Mouse (Mus musculus): Measurements from ENCODE around the gene Phf20. TPM values are rescaled to one million over a fixed set of nuclear protein-coding genes. Genes with fewer than 3 reads are reported as not detected.

Phf20 gene
- total and polyA plus RNA-seq, 2 experiments from 2014 or later, result 10.6 to 30.4 TPM

- Histone ChIP-seq H3K9ac (replicated peaks; ENCODE audit: low read depth, low read length) (no peak overlapping the region), H3K27ac (ENCODE audit: low read depth) (no peak overlapping the region), H3K4me1 (ENCODE audit: control insufficient read depth, insufficient read depth) (no peaks in the 10 kb centered on the region), H3K36me3 (replicated peaks; ENCODE audit: control insufficient read depth, insufficient read depth, low read length) (no peaks in the 10 kb centered on the region), H3K9me3 (replicated peaks; ENCODE audit: control insufficient read depth, low read length) (no peaks in the 10 kb centered on the region), H3K27me3 (ENCODE audit: control insufficient read depth, insufficient read depth, low read length) (no peaks in the 10 kb centered on the region), H3K4me2 (ENCODE audit: low read depth, low read length) (no peak overlapping the region), H3K4me3 (ENCODE audit: low read depth, low read length) (no peak overlapping the region)
- no peak for DNase-seq (ENCODE audit: low spot score)
- 60% methylated on average over 7 of the region's 7 CpGs for WGBS
- TF ChIP-seq EP300 (IDR thresholded peaks at IDR 0.05; ENCODE audit: low read depth) (no peak), CTCF (IDR thresholded peaks at IDR 0.05; ENCODE audit: low read depth) (no peak)
- no peak for ATAC-seq (ENCODE audit: insufficient read depth, low read depth)
These were observed 135.2 kb downstream of the Phf20 start for GRCm38 (mm10) chr2:156331446-156331965.

GRCm38 (mm10) chr2:156340078-156340477, 143.8 kb downstream of the Phf20 start:
- ATAC-seq (ENCODE audit: insufficient read depth, low read depth) (no peak), DNase-seq (ENCODE audit: low spot score) (no peak)
- Histone ChIP-seq H3K9me3 (replicated peaks; ENCODE audit: control insufficient read depth, low read length) (no peaks in the 10 kb centered on the region), H3K27me3 (ENCODE audit: control insufficient read depth, insufficient read depth, low read length) (no peaks in the 10 kb centered on the region), H3K4me2 (ENCODE audit: low read depth, low read length) (no peak overlapping the region), H3K36me3 (replicated peaks; ENCODE audit: control insufficient read depth, insufficient read depth, low read length) (no peaks in the 10 kb centered on the region), H3K4me3 (ENCODE audit: low read depth, low read length) (no peak overlapping the region), H3K27ac (ENCODE audit: low read depth) (no peak overlapping the region), H3K4me1 (ENCODE audit: control insufficient read depth, insufficient read depth) (no peaks in the 10 kb centered on the region), H3K9ac (replicated peaks; ENCODE audit: low read depth, low read length) (no peak overlapping the region)
- 46% methylated on average over 4 of the region's 4 CpGs for WGBS
- TF ChIP-seq EP300 (IDR thresholded peaks at IDR 0.05; ENCODE audit: low read depth), result no peak
- no peak for TF ChIP-seq CTCF (IDR thresholded peaks at IDR 0.05; ENCODE audit: low read depth)

GRCm38 (mm10) chr2:156344775-156345532, 148.7 kb downstream of the Phf20 start:
- Histone ChIP-seq H3K27ac (ENCODE audit: low read depth) (no peak overlapping the region), H3K9ac (replicated peaks; ENCODE audit: low read depth, low read length) (no peak overlapping the region), H3K4me2 (ENCODE audit: low read depth, low read length) (no peak overlapping the region; the same call in 1 of the 2 replicates), H3K4me1 (ENCODE audit: control insufficient read depth, insufficient read depth) (no peaks in the 10 kb centered on the region), H3K9me3 (replicated peaks; ENCODE audit: control insufficient read depth, low read length) (no peaks in the 10 kb centered on the region), H3K27me3 (ENCODE audit: control insufficient read depth, insufficient read depth, low read length) (no peaks in the 10 kb centered on the region), H3K36me3 (replicated peaks; ENCODE audit: control insufficient read depth, insufficient read depth, low read length) (no peaks in the 10 kb centered on the region), H3K4me3 (ENCODE audit: low read depth, low read length) (no peak overlapping the region)
- WGBS, result 49% methylated on average over 12 of the region's 12 CpGs
- ATAC-seq (ENCODE audit: insufficient read depth, low read depth), result no peak; the same call in 1 of the 2 replicates
- DNase-seq (ENCODE audit: low spot score), result peak; percentile 26
- TF ChIP-seq EP300 (IDR thresholded peaks at IDR 0.05; ENCODE audit: low read depth), result no peak
- peak; percentile 34; the same call in 1 of the 2 replicates for TF ChIP-seq CTCF (IDR thresholded peaks at IDR 0.05; ENCODE audit: low read depth)

DNA sequence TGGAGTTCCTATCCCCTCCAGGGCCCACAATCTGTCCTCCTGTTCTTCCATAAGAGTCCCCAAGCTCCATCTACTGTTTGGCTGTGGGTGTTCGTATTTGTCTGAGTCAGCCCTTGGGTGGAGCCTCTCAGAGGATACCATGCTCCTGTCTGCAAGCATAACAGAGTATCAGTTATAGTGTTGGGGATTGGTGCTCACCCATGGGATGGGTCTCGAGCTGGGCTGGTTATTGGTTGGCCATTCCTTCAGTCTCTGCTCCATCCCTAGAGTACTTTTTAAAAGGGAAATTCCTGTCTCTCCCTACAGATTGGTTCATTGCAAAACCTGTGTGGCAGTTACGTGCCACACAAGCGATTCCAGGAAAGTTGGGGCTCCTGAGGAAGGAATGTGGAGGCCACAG, 152.5 kb downstream of the Phf20 start:
- Histone ChIP-seq H3K36me3 (replicated peaks; ENCODE audit: control insufficient read depth, insufficient read depth, low read length) (no peaks in the 10 kb centered on the region), H3K27me3 (ENCODE audit: control insufficient read depth, insufficient read depth, low read length) (no peaks in the 10 kb centered on the region), H3K9me3 (replicated peaks; ENCODE audit: control insufficient read depth, low read length) (no peaks in the 10 kb centered on the region), H3K27ac (ENCODE audit: low read depth) (no peak overlapping the region), H3K4me2 (ENCODE audit: low read depth, low read length) (no peak overlapping the region), H3K9ac (replicated peaks; ENCODE audit: low read depth, low read length) (no peak overlapping the region), H3K4me3 (ENCODE audit: low read depth, low read length) (no peak overlapping the region), H3K4me1 (ENCODE audit: control insufficient read depth, insufficient read depth) (no peaks in the 10 kb centered on the region)
- ATAC-seq (ENCODE audit: insufficient read depth, low read depth), result peak; percentile 20; the same call in 1 of the 2 replicates
- TF ChIP-seq EP300 (IDR thresholded peaks at IDR 0.05; ENCODE audit: low read depth) (no peak), CTCF (IDR thresholded peaks at IDR 0.05; ENCODE audit: low read depth) (no peak)
- no peak for DNase-seq (ENCODE audit: low spot score)
- WGBS, result 71% methylated on average over 4 of the region's 4 CpGs

- no peak for ATAC-seq (ENCODE audit: insufficient read depth, low read depth)
These were observed 153.1 kb downstream of the Phf20 start for GRCm38 (mm10) chr2:156349286-156349848.

More at GRCm38 (mm10) chr2:156349286-156349848, 153.1 kb downstream of the Phf20 start:
- Histone ChIP-seq H3K4me2 (ENCODE audit: low read depth, low read length) (no peak overlapping the region), H3K27ac (ENCODE audit: low read depth) (no peak overlapping the region), H3K9ac (replicated peaks; ENCODE audit: low read depth, low read length) (no peak overlapping the region), H3K27me3 (ENCODE audit: control insufficient read depth, insufficient read depth, low read length) (no peaks in the 10 kb centered on the region), H3K4me3 (ENCODE audit: low read depth, low read length) (no peak overlapping the region), H3K9me3 (replicated peaks; ENCODE audit: control insufficient read depth, low read length) (no peaks in the 10 kb centered on the region), H3K4me1 (ENCODE audit: control insufficient read depth, insufficient read depth) (no peaks in the 10 kb centered on the region), H3K36me3 (replicated peaks; ENCODE audit: control insufficient read depth, insufficient read depth, low read length) (no peaks in the 10 kb centered on the region)
- 65% methylated on average over 4 of the region's 4 CpGs for WGBS
- no peak for TF ChIP-seq CTCF (IDR thresholded peaks at IDR 0.05; ENCODE audit: low read depth)
- no peak for TF ChIP-seq EP300 (IDR thresholded peaks at IDR 0.05; ENCODE audit: low read depth)
- no peak for DNase-seq (ENCODE audit: low spot score)
